Mouse (Mus musculus) G1E (cell line): Measurements from ENCODE around the gene Pcdh15. TPM values are rescaled to one million over a fixed set of nuclear protein-coding genes. Genes with fewer than 3 reads are reported as not detected.

Experiments
- ATAC-seq: 2 replicates; pipeline ENCODE4 v1.8.0; 2016; ENCODE audit warnings: mild to moderate bottlenecking; ENCODE audit not compliant: insufficient number of reproducible peaks, poor library complexity, low FRiP score, severe bottlenecking; ENCODE audit errors: extremely low read depth
- DNase-seq: peaks from one replicate; pipeline ENCODE4 v3.0.0; 2012; ENCODE audit warnings: low spot score
- H3K27me3 ChIP-seq: 2 replicates; pipeline ENCODE4 v1.6.1; 2012; ENCODE audit warnings: mild to moderate bottlenecking, low read length, inconsistent platforms; ENCODE audit not compliant: insufficient read depth
- H3K36me3 ChIP-seq: replicated peaks from 2 replicates; pipeline ENCODE3; 2012; ENCODE audit warnings: mild to moderate bottlenecking, inconsistent platforms
- H3K4me1 ChIP-seq: 2 replicates; pipeline ENCODE4 v1.6.1; 2012; ENCODE audit warnings: low read depth, low read length, inconsistent platforms, mixed read lengths; ENCODE audit not compliant: insufficient read depth
- H3K4me3 ChIP-seq: 2 replicates; pipeline ENCODE4 v1.5.1; 2012; ENCODE audit warnings: low read depth, mild to moderate bottlenecking, inconsistent platforms, low read length, moderate library complexity, mixed read lengths
- H3K9me3 ChIP-seq: replicated peaks from 2 replicates; pipeline ENCODE4 v1.6.1; 2012; ENCODE audit warnings: inconsistent platforms
- CTCF ChIP-seq: IDR thresholded peaks from 2 replicates; pipeline ENCODE4 v1.5.1; 2012; ENCODE audit warnings: low read depth, low read length, inconsistent platforms, mixed read lengths
- GATA1 ChIP-seq: IDR thresholded peaks from 2 replicates; pipeline ENCODE4 v1.6.1; 2012; ENCODE audit warnings: borderline replicate concordance, low read length, inconsistent platforms, mixed read lengths
- GATA2 ChIP-seq: IDR thresholded peaks from 2 replicates; pipeline ENCODE4 v1.6.1; 2012; ENCODE audit warnings: low read depth, low read length, inconsistent platforms, borderline replicate concordance
- POLR2AphosphoS5 ChIP-seq: IDR thresholded peaks from 2 replicates; pipeline ENCODE4 v1.6.1; 2012; ENCODE audit warnings: low read depth, low read length, inconsistent platforms; ENCODE audit not compliant: insufficient replicate concordance
- TAL1 ChIP-seq: conservative IDR thresholded peaks from 2 replicates; pipeline ENCODE4 v1.6.1; 2012; ENCODE audit warnings: low read depth, low read length, inconsistent platforms, mixed read lengths
- polyA plus RNA-seq: library from polyadenylated mRNA; stranded (reverse); fragments of >175 nt; gene quantifications from 2 replicates; pipeline ENCODE4 v1.2.3, GENCODE M21; 2012
- total RNA-seq, 2 experiments: library from RNA; stranded (forward) in 1 of 2; stranded (reverse) in 1 of 2; fragments of 200-1000 nt in 1 of 2; fragments of >200 nt in 1 of 2; fragmentation: Nextera tagmentation in 1 of 2; gene quantifications; 2 replicates each; pipeline ENCODE4 v1.2.3; 2014 to 2017

Gene Pcdh15
- total and polyA plus RNA-seq, 3 experiments: 0.38 TPM; not detected in 2

DNA sequence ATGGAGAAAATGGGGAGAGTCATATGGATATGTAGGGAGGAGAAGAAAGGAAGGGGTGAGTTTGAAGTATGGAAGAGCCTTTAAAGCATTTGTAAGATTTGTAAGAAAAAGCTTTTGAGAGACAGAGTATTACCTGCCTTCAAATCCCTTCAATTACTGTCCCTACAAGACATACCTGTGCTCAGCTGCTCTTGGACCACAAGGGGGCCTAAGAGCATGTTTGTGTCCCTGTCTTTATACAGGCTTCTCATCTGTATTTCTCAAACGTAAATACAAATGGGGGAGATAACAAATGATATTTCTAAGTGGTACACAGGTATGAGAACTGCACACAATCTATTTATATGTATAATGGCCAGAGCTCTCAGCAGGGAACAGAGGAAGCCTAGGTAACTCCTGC, 1118.1 kb downstream of the Pcdh15 start:
- no peak for TF ChIP-seq CTCF
- no peak for TF ChIP-seq GATA2
- no peak for TF ChIP-seq TAL1
- no peak for TF ChIP-seq POLR2AphosphoS5
- no peak for TF ChIP-seq GATA1
- Histone ChIP-seq H3K4me1 (no peaks in the 10 kb centered on the region), H3K4me3 (no peak overlapping the region), H3K36me3 (no peaks in the 10 kb centered on the region), H3K9me3 (peaks cover 4% of the 10 kb centered on the region), H3K27me3 (no peaks in the 10 kb centered on the region)
- ATAC-seq (no peak), DNase-seq (no peak)

GRCm38 (mm10) chr10:74220439-74220838, 1121.3 kb downstream of the Pcdh15 start:
- Histone ChIP-seq H3K9me3 (no peaks in the 10 kb centered on the region; the same call in 1 of the 2 replicates), H3K4me3 (no peak overlapping the region), H3K36me3 (no peaks in the 10 kb centered on the region), H3K27me3 (no peaks in the 10 kb centered on the region), H3K4me1 (no peaks in the 10 kb centered on the region)
- DNase-seq: no peak
- no peak for ATAC-seq
- TF ChIP-seq CTCF (no peak), GATA2 (no peak), POLR2AphosphoS5 (no peak), GATA1 (no peak), TAL1 (no peak)

GRCm38 (mm10) chr10:74257716-74258446, 1158.7 kb downstream of the Pcdh15 start:
- DNase-seq (no peak), ATAC-seq (no peak)
- Histone ChIP-seq H3K9me3 (peaks cover 6% of the 10 kb centered on the region; the same call in 1 of the 2 replicates), H3K4me1 (no peaks in the 10 kb centered on the region), H3K36me3 (no peaks in the 10 kb centered on the region), H3K27me3 (no peaks in the 10 kb centered on the region), H3K4me3 (no peak overlapping the region)
- TF ChIP-seq GATA2: no peak
- no peak for TF ChIP-seq GATA1
- TF ChIP-seq CTCF: no peak
- TF ChIP-seq TAL1: no peak
- TF ChIP-seq POLR2AphosphoS5: no peak

DNA sequence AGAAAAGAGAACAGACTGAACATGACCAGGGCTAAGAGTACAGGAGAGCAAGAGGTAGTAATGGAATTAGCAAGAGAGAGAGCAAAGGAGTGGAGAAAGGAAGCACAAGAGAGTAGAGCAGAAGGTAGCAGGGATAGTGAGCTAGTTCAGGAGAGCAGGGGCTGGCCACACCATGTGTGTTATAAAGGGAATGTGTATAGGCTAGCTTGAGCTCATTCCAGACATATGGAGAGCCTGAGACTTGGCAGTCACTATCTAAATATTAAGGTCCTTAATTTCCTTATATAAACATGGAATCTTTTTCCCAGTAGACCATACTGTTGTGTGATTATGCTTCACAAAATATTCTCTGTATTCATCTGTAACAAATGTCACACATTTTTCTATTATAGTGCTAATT, 1159.5 kb downstream of the Pcdh15 start:
- ATAC-seq (no peak), DNase-seq (no peak)

DNA sequence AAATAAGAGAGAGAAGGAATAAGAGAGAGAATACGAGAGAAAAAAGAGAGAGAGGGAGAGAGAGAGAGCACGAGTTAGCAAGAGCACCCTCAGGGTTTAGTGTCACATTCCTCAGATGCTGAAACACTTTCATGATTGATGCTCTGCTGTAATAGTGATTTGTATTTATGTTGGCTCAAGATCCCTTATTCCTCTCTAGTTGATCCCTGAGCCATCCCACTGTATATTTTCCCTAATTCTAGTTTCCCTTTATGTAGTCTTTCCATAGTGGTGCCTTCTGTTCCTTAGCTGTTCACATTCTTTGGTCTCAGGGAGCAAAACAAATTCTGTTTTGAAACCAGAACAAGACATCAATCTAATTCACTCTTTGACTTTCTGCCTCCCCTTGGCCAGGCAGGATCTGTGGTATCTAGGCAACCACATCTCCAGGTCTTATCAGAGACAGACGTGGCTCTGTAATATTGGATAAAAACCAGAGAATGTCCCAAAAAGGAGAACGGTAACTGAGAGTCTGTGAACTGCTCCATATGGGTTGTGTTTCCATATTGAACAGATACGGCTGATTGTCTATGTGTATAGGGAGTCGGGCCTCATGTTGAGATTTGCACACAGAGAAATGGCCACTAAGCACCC, 1170.6 kb downstream of the Pcdh15 start:
- Histone ChIP-seq H3K4me1 (no peaks in the 10 kb centered on the region), H3K9me3 (peaks cover 4% of the 10 kb centered on the region; the same call in 1 of the 2 replicates), H3K27me3 (no peaks in the 10 kb centered on the region), H3K4me3 (no peak overlapping the region), H3K36me3 (no peaks in the 10 kb centered on the region)
- DNase-seq (no peak), ATAC-seq (no peak)
- TF ChIP-seq CTCF: no peak

More for the DNA sequence above, 1159.5 kb downstream of the Pcdh15 start:
- no peak overlapping the region for H3K4me3 ChIP-seq
- H3K27me3 ChIP-seq: no peaks in the 10 kb centered on the region
- H3K9me3 ChIP-seq: peaks cover 4% of the 10 kb centered on the region; the same call in 1 of the 2 replicates
- TF ChIP-seq TAL1 (no peak), GATA1 (no peak), GATA2 (no peak), POLR2AphosphoS5 (no peak), CTCF (no peak)
- no peaks in the 10 kb centered on the region for H3K4me1 ChIP-seq
- H3K36me3 ChIP-seq: no peaks in the 10 kb centered on the region

DNA sequence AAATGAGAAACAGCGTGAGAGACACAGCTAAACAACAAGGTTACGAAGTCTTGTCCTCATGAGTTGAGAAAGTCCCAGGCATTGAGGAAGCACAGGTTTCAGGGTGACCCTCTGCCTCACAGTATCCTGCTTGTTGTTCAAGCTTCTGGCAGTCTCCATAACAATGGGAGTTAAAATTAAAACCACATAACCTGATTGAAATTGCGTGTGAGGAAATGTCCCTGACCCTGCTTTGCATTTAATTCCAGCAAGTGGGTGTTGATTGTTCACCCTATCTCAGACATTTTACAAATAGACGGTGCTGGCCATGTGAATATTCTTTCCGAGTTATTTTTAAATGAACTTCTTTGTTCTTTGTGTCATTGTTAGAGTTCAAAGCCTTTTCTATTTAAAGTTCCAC, 1171.8 kb downstream of the Pcdh15 start:
- TF ChIP-seq GATA2 (no peak), TAL1 (no peak), POLR2AphosphoS5 (no peak), CTCF (no peak)
- Histone ChIP-seq H3K27me3 (no peaks in the 10 kb centered on the region), H3K4me3 (no peak overlapping the region), H3K9me3 (peaks cover 4% of the 10 kb centered on the region; the same call in 1 of the 2 replicates), H3K4me1 (no peaks in the 10 kb centered on the region), H3K36me3 (no peaks in the 10 kb centered on the region)
- ATAC-seq: no peak
- DNase-seq: no peak
